Mouse (Mus musculus): ENCODE data around the gene Vps8.

DNA sequence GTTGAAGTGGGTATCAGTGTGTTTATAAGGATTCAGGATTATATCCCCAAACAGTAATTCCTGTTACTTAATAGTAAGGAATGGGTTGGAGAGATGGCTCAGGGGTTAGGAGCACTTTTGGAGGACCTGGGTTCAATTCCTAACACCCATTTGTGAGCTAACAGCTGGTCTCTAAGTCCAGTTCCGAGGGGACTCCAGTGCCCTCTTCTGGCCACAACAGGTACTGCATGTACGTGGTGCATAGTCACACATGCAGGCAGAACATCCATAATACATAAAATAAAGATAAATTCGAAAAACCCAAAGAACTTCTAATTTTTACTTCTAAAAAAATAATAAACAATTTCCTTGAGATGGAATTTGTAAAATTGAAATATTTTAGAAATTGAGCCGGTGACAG lies 47.5 kb downstream of the Vps8 start:
- TF ChIP-seq CTCF (IDR thresholded peaks at IDR 0.05; ENCODE audit: extremely low read depth, insufficient read depth, low read length) (peak; percentile 45; the same call in 1 of the 2 replicates), POLR2A (IDR thresholded peaks at IDR 0.05; ENCODE audit: extremely low read depth, insufficient read depth, low read length) (no peak)

Measured in cortical plate, adult 2 months (tissue).